Mouse (Mus musculus) layer of hippocampus, postnatal 25 days (tissue): ENCODE measurements around the gene Elk4. TPM values are rescaled to one million over a fixed set of nuclear protein-coding genes. Genes with fewer than 3 reads are reported as not detected.
A peak's percentile ranks its signal among the peaks of the same experiment; 100 is the strongest.

Experiments
- DNase-seq, 2 experiments: peaks; one replicate each; pipeline ENCODE4 v3.0.0; 2022; ENCODE audit warnings: mixed read lengths in 2 of 2, low spot score in 1 of 2; ENCODE audit errors: extremely low spot score in 1 of 2
- total RNA-seq, 2 experiments: library from RNA; stranded (reverse); gene quantifications; 2 replicates each; pipeline ENCODE4 v1.2.3; 2021

Gene Elk4
- total RNA-seq, 2 experiments from 2014 or later, result 51.8 to 60.4 TPM

DNA sequence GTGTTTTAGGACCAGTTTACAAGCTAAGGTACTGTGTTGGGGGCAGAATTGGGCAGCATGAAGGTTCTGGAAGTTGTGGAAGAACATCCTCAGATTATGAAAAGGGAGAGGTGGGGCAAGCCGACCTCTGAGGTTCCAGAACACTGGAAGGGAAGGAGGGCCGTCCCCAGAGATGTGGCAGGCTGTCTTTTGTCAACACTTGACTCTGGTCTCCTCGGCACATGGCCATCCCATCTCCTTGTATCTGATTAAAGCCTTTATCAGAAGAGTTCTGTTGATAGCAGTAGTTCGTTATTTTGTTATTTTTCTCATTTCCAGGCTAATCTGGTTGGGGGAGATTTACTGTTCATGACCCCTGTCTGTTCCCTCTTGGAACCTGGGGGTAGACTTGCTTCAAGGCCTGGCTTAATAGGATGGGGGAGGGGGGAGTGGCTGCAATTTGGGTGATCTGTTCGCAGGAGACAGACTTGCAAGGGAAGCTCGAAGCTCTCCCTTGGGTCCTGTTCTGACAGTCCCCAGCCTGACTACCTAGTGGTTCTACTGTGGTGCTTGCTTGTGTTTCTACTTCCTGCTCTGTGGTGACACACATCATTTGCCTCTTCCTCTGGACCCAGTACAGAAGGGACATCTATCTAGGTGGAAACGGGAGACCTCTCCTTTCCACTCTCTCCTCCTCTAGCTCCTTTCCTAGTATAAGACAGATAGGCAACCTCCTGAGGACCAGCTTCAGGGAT is 52.8 kb downstream of the Elk4 start:
- DNase-seq, result no peak

- DNase-seq, result no peak
Observed at GRCm38 (mm10) chr1:132061750-132062541, 54.5 kb downstream of the Elk4 start.

DNA sequence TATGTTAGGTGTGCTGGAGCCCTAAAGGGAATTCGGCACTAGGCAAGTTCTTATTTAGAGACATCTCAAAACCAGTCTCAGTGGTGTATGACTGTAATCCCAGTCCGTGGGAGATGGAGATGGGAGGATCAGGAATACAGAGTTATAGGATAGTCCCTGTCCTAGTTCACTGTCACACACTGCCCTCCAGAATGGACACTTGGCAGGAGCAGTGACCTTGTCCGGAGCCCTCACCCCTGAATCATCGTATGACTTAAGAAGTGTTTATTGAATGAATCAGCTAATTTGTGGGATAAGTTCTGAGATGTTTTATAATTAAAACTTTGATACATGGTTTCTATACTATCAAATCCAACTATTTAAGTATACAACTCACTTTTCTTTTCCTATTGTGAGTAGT is 55.7 kb downstream of the Elk4 start:
- no peak for DNase-seq

DNA sequence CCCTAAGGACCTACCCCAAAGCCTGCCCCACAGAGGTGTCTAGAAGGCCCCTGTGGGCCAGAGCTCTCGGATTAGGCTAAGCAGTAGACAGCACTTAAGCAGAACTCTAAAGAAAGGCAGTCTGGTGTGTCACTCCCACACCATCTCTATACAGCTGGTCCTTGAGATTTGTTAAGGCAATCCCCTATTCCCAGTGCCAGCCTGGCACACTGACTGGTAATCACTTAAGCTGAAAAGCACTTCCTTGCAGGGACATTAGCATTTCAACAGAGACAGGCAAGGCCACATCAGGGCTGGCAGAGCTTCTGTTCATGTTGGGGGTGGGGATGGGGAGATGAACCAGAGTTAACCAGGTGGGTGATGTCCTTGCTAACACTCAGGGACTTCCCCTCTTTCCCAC is 57.6 kb downstream of the Elk4 start:
- no peak for DNase-seq

DNA sequence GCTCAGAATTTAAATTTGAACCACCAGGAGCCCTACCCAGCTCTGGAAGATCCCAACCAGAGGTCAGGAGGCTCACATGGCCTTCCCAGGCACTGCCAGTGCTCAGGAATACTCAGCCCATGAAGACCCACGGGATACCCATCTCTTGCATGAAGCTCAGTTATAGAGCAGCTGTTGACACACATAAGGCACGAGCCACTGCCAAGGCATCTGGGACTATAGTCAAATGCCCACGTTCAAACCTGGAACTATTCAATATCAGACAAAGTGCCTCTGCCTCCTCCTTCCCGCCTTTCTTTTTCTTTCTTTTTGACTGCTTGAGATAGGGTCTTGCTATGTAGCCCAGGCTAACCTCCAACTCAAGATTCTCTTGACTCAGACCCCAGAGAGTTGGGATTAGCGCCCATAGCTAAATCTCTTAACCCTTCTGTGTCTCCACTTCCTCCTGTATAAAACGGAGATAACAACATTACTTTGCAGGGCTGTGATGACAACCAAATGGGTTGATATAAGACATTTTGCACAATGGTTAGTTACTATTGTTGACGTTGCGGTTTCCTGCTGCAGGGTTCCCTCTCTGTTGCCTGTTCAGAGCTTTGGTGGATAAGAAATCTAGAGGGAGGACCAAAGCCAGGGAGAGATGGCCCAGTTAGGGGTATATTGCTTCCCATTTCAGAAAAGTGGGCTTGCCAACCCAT is 58.2 kb downstream of the Elk4 start:
- DNase-seq, result no peak

DNA sequence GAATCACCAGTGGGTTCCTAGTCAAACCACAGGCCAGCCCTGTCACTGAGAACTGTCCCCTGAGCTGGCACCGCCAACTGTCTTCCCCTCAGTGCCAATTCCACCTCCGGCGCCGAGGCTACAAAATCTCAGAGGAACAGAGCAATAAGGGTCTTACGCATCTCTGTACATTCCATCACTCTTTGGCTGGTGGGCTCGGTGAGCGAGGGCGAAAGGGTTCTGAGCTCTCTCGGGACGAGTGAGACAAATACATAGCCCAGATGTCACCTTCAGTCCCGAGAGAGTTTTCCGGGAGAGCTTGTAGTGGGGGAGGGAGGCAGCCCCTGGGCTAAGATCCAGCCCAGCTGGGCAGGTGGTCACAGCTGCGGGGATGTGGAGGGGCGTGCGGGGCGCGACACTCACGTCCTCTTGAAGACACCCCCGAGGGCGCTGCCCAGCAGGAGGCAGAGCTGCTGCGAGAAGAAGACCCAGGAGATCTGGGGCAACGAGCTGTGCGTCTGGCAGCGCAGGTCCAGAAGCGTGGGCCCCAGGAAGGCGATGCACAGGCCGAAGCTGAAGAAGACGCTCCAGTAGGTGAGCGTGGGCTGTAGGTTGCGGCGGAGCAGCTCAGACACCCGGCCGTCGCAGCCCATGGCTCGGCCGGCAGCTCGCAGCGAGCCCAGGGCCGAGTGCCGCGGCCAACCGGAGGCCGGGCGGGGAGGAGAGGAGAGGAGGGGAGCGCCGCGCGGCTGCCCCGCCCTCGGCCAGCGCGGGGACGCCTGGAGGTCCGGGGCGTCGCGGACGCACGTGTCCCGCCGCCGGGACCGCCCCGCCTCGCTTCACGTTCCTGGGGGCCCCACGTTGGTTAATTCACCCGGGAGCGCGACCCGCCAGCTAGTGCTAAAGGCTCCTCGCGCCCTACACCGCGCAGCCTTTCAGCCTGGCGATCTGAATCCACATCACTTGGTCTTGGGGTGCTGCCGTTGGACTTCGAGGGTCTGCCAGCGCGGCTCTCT is 60.2 kb downstream of the Elk4 start, which contains the start of gene Mfsd4a:
Mfsd4a (minus strand) TSS at position 802 of the 995 bp plus-strand sequence.
- DNase-seq, result peak; percentile 33 to 40

GRCm38 (mm10) chr1:132069436-132069835 is 62.0 kb downstream of the Elk4 start:
- DNase-seq, result no peak

DNA sequence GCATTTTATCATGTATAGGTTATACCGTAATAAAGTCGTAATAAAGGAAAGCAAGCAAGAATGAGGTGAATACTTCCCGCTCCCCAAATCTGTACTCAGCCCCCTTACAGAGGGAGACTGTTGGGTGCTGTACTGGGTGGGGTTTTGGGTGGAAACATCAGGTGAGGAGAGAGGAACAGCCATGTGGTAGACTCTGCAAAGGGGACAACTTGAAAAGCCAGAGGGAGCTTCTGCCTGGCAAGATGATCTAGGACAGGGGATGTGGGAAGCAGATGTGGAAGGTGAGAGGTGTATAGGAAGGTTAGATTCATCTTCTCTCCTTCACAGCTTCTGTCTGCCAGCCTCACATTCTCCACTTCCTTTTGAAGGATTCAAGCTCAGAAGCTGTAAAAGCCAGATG is 63.3 kb downstream of the Elk4 start:
- DNase-seq, result no peak

DNA sequence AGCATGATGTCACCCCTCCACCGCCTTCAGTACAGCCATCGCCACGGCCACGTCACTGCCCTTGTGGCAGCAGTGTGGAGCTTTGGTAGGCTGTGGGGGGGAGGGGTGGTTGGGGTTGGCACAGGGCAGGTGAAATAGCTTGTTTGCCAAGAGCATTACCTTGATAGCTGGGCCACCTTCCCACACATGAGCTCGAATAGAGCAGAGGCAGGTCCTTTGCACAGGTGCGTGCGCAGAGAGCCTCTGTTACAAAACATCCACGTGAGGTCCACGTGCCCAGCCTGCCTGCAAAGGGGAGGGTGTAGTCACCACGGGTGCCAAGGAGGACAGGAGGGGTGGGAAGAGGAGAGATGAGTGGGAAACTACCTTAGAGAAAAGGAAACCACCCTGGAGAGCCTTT is 68.2 kb downstream of the Elk4 start:
- DNase-seq, result no peak

DNA sequence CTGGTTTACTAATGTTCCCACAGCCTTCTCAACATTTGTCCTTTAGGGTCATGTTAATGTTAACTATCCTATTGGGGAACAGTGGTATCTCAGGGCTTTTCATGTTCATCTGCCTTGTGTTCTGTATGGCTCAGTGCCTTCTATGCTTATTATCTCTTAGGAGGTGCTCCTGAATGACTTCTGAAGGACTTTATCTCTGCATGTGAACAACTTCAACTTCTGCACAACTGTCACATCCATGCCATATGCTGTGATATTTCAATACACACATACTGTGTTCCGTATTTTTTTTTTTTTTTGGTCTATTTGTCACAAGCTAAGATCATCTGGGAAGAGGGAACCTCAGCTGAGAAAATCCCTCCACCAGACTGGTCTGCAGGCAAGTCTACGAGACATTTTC is 71.0 kb downstream of the Elk4 start:
- DNase-seq, result no peak

Other genes starting within 250 kb of the Elk4 start
- 1 to 10 TPM; 2.0 to 3.2 TPM for gene Pm20d1, start 210.2 kb upstream of the Elk4 start, total RNA-seq
- 10 to 100 TPM; 61.5 to 66.5 TPM for gene Slc41a1, start 180.1 kb upstream of the Elk4 start, total RNA-seq
- 1 to 10 TPM; 7.3 to 8.0 TPM for gene Rab29, start 140.4 kb upstream of the Elk4 start, total RNA-seq
- gene Nucks1, start 97.1 kb upstream of the Elk4 start, total RNA-seq, result 100 to 1,000 TPM; 150 to 157 TPM
- gene Slc45a3, start 44.6 kb upstream of the Elk4 start, total RNA-seq, result 1 to 10 TPM; 2.4 TPM
- gene Mfsd4a, start 60.5 kb downstream of the Elk4 start, total RNA-seq, result 10 to 100 TPM; 61.3 to 72.8 TPM
- 10 to 100 TPM; 24.4 to 25.7 TPM for gene Cdk18, start 132.1 kb downstream of the Elk4 start, total RNA-seq
- 1 to 10 TPM; 1.1 to 1.7 TPM for gene Lemd1, start 183.8 kb downstream of the Elk4 start, total RNA-seq
- gene AC124108.1, start 183.8 kb downstream of the Elk4 start, total RNA-seq, result under 1 TPM; 0.25 to 0.92 TPM
- gene Gm10188, start 222.2 kb downstream of the Elk4 start, total RNA-seq, result not detected